Mouse (Mus musculus): ENCODE data around the gene Klf2. TPM values are rescaled to one million over a fixed set of nuclear protein-coding genes. Genes with fewer than 3 reads are reported as not detected.

The Klf2 gene
- total RNA-seq, 2 experiments from 2014 or later = 19.1 to 24.1 TPM

DNA sequence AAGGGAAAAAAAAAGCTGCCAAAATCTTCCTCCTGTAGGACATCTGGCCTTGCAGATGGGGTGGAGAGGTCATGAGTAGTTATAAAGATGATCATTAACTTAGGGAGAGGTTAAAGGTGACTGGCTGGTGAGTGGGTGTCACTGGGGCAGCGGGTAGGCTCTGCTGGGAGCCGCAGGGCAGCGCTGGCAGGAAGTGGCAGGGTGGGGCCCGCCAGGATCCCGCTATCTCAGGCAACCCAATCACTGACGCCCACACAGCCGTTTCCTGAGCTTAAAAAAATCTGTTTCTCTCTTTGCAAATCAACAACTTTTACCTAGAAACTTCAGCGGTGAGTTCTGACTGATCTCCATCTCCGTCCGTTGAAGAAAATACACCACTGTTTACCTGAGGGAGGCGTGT is 35.4 kb downstream of the Klf2 start:
- intact Hi-C loops (cut with DNase I; ENCODE audit: low total_unique reads) = no loop called here
- DNase-seq = no peak

- intact Hi-C loops (cut with DNase I; ENCODE audit: low total_unique reads) = no loop called here
- no peak for DNase-seq
Measured at GRCm38 (mm10) chr8:72356593-72356992, 37.8 kb downstream of the Klf2 start.

GRCm38 (mm10) chr8:72360162-72360561 is 41.3 kb downstream of the Klf2 start:
- DNase-seq = no peak
- intact Hi-C loops (cut with DNase I; ENCODE audit: low total_unique reads) = loop anchor here (5.0 kb wide), 1 partner anchor 98 kb away; no protein-coding TSS in a partner anchor

GRCm38 (mm10) chr8:72362754-72363153 is 43.9 kb downstream of the Klf2 start:
- DNase-seq = no peak
- intact Hi-C loops (cut with DNase I; ENCODE audit: low total_unique reads) = loop anchor here (5.0 kb wide), 1 partner anchor 100 kb away; no protein-coding TSS in a partner anchor

DNA sequence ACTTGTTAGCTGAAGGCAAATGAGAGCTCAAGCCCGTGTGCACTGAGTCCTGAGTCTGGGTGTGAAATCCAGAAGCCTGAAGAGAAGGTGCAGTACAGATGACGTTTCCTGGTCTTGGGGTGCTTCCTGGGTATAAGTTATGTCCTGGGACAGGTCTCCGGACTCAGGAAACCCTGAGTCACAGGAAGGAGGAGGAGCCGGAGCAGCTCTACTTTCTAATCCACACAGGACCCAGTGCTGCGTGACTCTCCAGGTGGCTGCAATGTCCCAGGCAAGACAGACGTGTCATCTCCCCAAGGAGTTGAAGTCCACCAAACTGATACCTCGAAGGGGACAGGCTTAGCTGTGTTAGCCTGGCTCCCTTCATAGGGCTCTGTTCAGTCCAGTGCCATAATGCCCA is 44.6 kb downstream of the Klf2 start:
- intact Hi-C loops (cut with DNase I; ENCODE audit: low total_unique reads) = loop anchor here (5.0 kb wide), 1 partner anchor 101 kb away; no protein-coding TSS in a partner anchor
- DNase-seq = no peak

DNA sequence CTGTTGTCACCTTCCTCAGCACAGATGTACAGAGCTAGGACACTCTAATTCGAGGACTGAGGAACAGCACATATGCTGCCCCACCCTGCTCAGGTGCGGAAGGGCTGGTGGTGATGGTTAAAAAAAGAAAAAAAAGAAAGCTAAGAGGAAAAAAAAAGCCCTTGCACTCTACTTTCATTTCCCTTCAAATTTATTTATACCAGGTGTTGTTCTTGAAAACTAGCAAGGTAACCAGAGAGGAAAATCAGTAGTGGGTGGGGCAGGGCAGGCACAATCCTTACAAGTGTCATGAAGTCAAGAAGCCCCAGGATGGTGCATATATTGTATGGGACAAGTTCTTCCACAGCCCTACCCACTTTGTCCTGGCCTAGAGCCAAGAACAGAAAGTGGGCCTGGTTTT is 46.2 kb downstream of the Klf2 start:
- intact Hi-C loops (cut with DNase I; ENCODE audit: low total_unique reads) = loop anchor here (5.0 kb wide), 2 partner anchors 93 to 188 kb away; no protein-coding TSS in a partner anchor
- DNase-seq = no peak

- DNase-seq = peak; percentile 80
- intact Hi-C loops (cut with DNase I; ENCODE audit: low total_unique reads) = loop anchor here (5.0 kb wide), 2 partner anchors 94 to 189 kb away; no protein-coding TSS in a partner anchor
Measured at GRCm38 (mm10) chr8:72365826-72366225, 47.0 kb downstream of the Klf2 start.

DNA sequence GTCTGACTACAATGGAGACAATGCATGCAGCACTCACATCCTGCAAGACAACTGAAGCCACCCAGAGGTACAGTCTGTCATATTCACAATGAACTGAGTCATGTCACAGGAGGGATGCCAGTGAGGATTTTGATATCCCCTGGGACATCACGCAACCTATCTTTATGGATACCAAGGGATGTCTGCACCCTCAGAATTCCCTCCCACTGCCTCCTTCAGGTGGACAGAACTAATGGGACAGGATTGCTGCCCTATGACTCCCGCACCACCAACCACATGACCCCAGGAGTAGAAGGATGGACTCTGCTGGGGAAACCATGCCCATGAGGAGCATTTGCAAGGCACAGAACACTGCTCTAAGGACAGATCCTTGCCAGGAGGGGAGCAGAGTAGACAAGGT is 47.6 kb downstream of the Klf2 start:
- intact Hi-C loops (cut with DNase I; ENCODE audit: low total_unique reads) = loop anchor here (5.0 kb wide), 2 partner anchors 94 to 189 kb away; no protein-coding TSS in a partner anchor
- DNase-seq = no peak

Other genes starting within 250 kb of the Klf2 start
- not detected for gene Olfr373, start 235.9 kb upstream of the Klf2 start, total RNA-seq (2021)
- not detected for gene Olfr374, start 212.0 kb upstream of the Klf2 start, total RNA-seq (2021)
- gene Tpm4, start 184.1 kb upstream of the Klf2 start, total RNA-seq (2021) = 10 to 100 TPM; 76.3 to 97.2 TPM
- 10 to 100 TPM; 17.4 to 18.7 TPM for gene Rab8a, start 157.8 kb upstream of the Klf2 start, total RNA-seq (2021)
- gene Hsh2d, start 129.4 kb upstream of the Klf2 start, total RNA-seq (2021) = not detected
- gene Cib3, start 106.2 kb upstream of the Klf2 start, total RNA-seq (2021) = not detected
- gene Gm11034, start 105.4 kb upstream of the Klf2 start, total RNA-seq (2021) = not detected
- 10 to 100 TPM; 10.9 to 13.4 TPM for gene Fam32a, start 99.3 kb upstream of the Klf2 start, total RNA-seq (2021)
- 10 to 100 TPM; 24.7 to 27.2 TPM for gene Ap1m1, start 79.0 kb upstream of the Klf2 start, total RNA-seq (2021)
- 1 to 10 TPM; 5.1 to 7.5 TPM for gene Gm10282, start 13.8 kb upstream of the Klf2 start, total RNA-seq (2021)
- gene Eps15l1, start 102.4 kb downstream of the Klf2 start, total RNA-seq (2021) = 10 to 100 TPM; 23.2 to 23.4 TPM
- gene Calr3, start 124.8 kb downstream of the Klf2 start, total RNA-seq (2021) = 1 to 10 TPM; 1.7 to 1.8 TPM
- gene 1700030K09Rik, start 124.8 kb downstream of the Klf2 start, total RNA-seq (2021) = 1 to 10 TPM; 3.1 to 3.2 TPM
- gene Cherp, start 156.2 kb downstream of the Klf2 start, total RNA-seq (2021) = 10 to 100 TPM; 23.0 to 26.5 TPM
- gene Slc35e1, start 173.6 kb downstream of the Klf2 start, total RNA-seq (2021) = 10 to 100 TPM; 25.9 to 26.8 TPM
- 10 to 100 TPM in 1 of 2 experiments, 1 to 10 TPM in 1; 7.4 to 12.0 TPM for gene Med26, start 229.2 kb downstream of the Klf2 start, total RNA-seq (2021)